Comparison of ENCODE assay signal across 8 mouse cellular contexts in the genomic region with DNA sequence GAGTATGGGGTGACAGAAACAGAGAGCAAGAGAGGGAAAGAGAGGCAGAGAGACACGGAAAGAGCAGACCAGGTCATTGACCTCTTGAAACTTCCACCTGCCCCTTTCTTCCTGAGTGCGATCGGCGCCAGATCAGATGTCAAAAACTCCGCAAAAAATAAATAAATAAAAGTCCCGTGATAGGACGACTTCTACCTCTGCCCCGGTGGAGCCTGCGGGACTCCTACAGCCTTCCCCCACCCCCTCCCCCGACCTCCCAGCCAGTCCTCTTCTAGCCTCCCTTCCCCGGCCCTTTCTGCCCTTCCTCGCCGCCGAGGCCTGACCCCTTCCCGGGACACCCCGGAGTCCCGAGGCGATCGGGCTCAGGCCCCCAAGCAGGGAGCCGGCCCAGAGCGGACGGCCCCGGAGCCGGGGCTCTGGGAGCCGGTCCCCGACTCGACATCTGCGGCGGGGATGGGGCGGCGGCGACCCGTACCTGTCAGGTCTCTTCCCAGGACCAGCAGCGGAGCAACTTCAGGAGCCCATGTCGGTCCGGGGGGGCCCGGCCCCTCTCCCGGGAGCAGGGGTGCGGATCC. TPM values are rescaled to one million over a fixed set of nuclear protein-coding genes. Genes with fewer than 3 reads are reported as not detected.
DNase-seq lines count a peak whose midpoint lies in the region; ATAC-seq and TF ChIP-seq lines count a peak whose summit lies in the region.

No protein-coding gene starts in this region.

- no peak for TF ChIP-seq EP300 in lung, postnatal 0 days (IDR thresholded peaks at IDR 0.05)

- peak overlapping the region; percentile 89 for H3K9ac ChIP-seq in kidney, embryonic 15.5 days
- H3K9ac ChIP-seq in forebrain, embryonic 16.5 days (replicated peaks; ENCODE audit: low read depth, low read length), result peak overlapping the region; percentile 68
- H3K9ac ChIP-seq in lung, postnatal 0 days (replicated peaks; ENCODE audit: low read depth), result peak overlapping the region; percentile 58

- H3K9me3 ChIP-seq in kidney, embryonic 15.5 days (replicated peaks), result no peaks in the 10 kb centered on the region
- no peaks in the 10 kb centered on the region for H3K9me3 ChIP-seq in forebrain, embryonic 16.5 days (ENCODE audit: control insufficient read depth, low read length)
- no peaks in the 10 kb centered on the region for H3K9me3 ChIP-seq in lung, postnatal 0 days (ENCODE audit: low read length)

- no peak for DNase-seq in kidney, postnatal 10 days
- peak; percentile 49 for DNase-seq in lung, postnatal 0 days (ENCODE audit: low spot score)
- DNase-seq in frontal cortex, postnatal 25 days (ENCODE audit: low spot score in 2 of 2), result no peak
- no peak for DNase-seq in cerebellum, postnatal 25 days
- DNase-seq in left cerebral cortex, adult 8-10 months (ENCODE audit: low spot score in 2 of 2), result no peak

- peak; percentile 55 for ATAC-seq in kidney, embryonic 15.5 days (replicated peaks; ENCODE audit: low FRiP score)
- peak; percentile 8 for ATAC-seq in activated CD4-positive, CD25-positive, alpha-beta regulatory T cell, adult 4 months
- ATAC-seq in forebrain, embryonic 16.5 days, result peak; percentile 26
- peak; percentile 10 for ATAC-seq in lung, postnatal 0 days

- TF ChIP-seq CTCF in lung, postnatal 0 days (IDR thresholded peaks at IDR 0.05), result no peak

- under 1% methylated on average over 39 of the region's 39 CpGs for WGBS in kidney, embryonic 15.5 days
- WGBS in forebrain, embryonic 16.5 days, result 1% methylated on average over 39 of the region's 39 CpGs
- WGBS in lung, postnatal 0 days, result 4% methylated on average over 21 of the region's 39 CpGs

- peaks cover 4% of the 10 kb centered on the region; the same call in 1 of the 2 replicates for H3K27me3 ChIP-seq in kidney, embryonic 15.5 days
- H3K27me3 ChIP-seq in forebrain, embryonic 16.5 days (replicated peaks; ENCODE audit: control insufficient read depth, insufficient read depth, low read length), result 0 out of 2 replicates have a peak, but pooled peaks cover 2% of the 10 kb centered on the region
- no peaks in the 10 kb centered on the region for H3K27me3 ChIP-seq in lung, postnatal 0 days (replicated peaks; ENCODE audit: insufficient read depth, low read length)

- H3K4me3 ChIP-seq in kidney, embryonic 15.5 days (replicated peaks), result peak overlapping the region; percentile 85
- peak overlapping the region; percentile 62 for H3K4me3 ChIP-seq in forebrain, embryonic 16.5 days (replicated peaks; ENCODE audit: low read length)
- H3K4me3 ChIP-seq in lung, postnatal 0 days (ENCODE audit: low read depth, low read length), result peak overlapping the region; percentile 89

- H3K36me3 ChIP-seq in kidney, embryonic 15.5 days, result no peaks in the 10 kb centered on the region
- H3K36me3 ChIP-seq in forebrain, embryonic 16.5 days (ENCODE audit: control insufficient read depth, insufficient read depth), result no peaks in the 10 kb centered on the region
- no peaks in the 10 kb centered on the region for H3K36me3 ChIP-seq in lung, postnatal 0 days (ENCODE audit: insufficient read depth, low read length)

- H3K4me2 ChIP-seq in kidney, embryonic 15.5 days, result peak overlapping the region; percentile 88
- peak overlapping the region; percentile 79 for H3K4me2 ChIP-seq in forebrain, embryonic 16.5 days (ENCODE audit: low read length)
- H3K4me2 ChIP-seq in lung, postnatal 0 days (replicated peaks; ENCODE audit: low read depth, low read length), result peak overlapping the region; percentile 89

- H3K27ac ChIP-seq in kidney, embryonic 15.5 days, result peak overlapping the region; percentile 78
- H3K27ac ChIP-seq in forebrain, embryonic 16.5 days (ENCODE audit: low read length), result peak overlapping the region; percentile 46; the same call in 1 of the 2 replicates
- H3K27ac ChIP-seq in lung, postnatal 0 days (ENCODE audit: low read length), result peak overlapping the region; percentile 84

- H3K4me1 ChIP-seq in kidney, embryonic 15.5 days, result peaks cover 10% of the 10 kb centered on the region
- peaks cover 16% of the 10 kb centered on the region for H3K4me1 ChIP-seq in forebrain, embryonic 16.5 days (replicated peaks; ENCODE audit: control insufficient read depth, insufficient read depth, low read length)
- H3K4me1 ChIP-seq in lung, postnatal 0 days (ENCODE audit: insufficient read depth, low read depth, low read length), result no peaks in the 10 kb centered on the region; the same call in 1 of the 2 replicates

RNA-seq across cellular contexts. Expression of a gene that starts 14.7 kb away (rescaled TPM):
- 12.0 and 13.1 TPM in 2 replicates for polyA plus RNA-seq in kidney, embryonic 15.5 days (2015; fragmentation: Nextera tagmentation; extraction: Ambion mirVana)
- 1 to 10 TPM; 5.5 to 8.9 TPM for polyA plus RNA-seq in activated CD4-positive, CD25-positive, alpha-beta regulatory T cell, adult 4 months (2017; shearing (Covaris generic))
- 16.2 and 19.3 TPM in 2 replicates for polyA plus RNA-seq in forebrain, embryonic 16.5 days (2015; fragmentation: Nextera tagmentation; extraction: Ambion mirVana)
- polyA plus RNA-seq in lung, postnatal 0 days (2015; fragmentation: Nextera tagmentation; extraction: Ambion mirVana), result 9.2 and 9.9 TPM in 2 replicates
- 10 to 100 TPM; 53.6 to 58.0 (median 54.3) TPM for total RNA-seq in left cerebral cortex, adult 8-10 months (2022)

RNA-seq across cellular contexts. Expression of a gene that starts 30.9 kb away (rescaled TPM):
- 7.5 and 8.3 TPM in 2 replicates for polyA plus RNA-seq in kidney, embryonic 15.5 days (2015; fragmentation: Nextera tagmentation; extraction: Ambion mirVana)
- polyA plus RNA-seq in activated CD4-positive, CD25-positive, alpha-beta regulatory T cell, adult 4 months (2017; shearing (Covaris generic)), result 10 to 100 TPM; 10.4 to 11.3 TPM
- polyA plus RNA-seq in forebrain, embryonic 16.5 days (2015; fragmentation: Nextera tagmentation; extraction: Ambion mirVana), result 8.1 and 10.7 TPM in 2 replicates
- 5.4 and 6.0 TPM in 2 replicates for polyA plus RNA-seq in lung, postnatal 0 days (2015; fragmentation: Nextera tagmentation; extraction: Ambion mirVana)
- total RNA-seq in left cerebral cortex, adult 8-10 months (2022), result 10 to 100 TPM; 52.8 to 59.1 (median 55.7) TPM
